Mouse (Mus musculus) macrophage (primary cell): ENCODE data around the gene Sec24c. TPM values are rescaled to one million over a fixed set of nuclear protein-coding genes. Genes with fewer than 3 reads are reported as not detected.

Source experiments
- H3K27ac ChIP-seq: fragments of 350-480 bp; formaldehyde crosslinking; 2 replicates; pipeline ENCODE4 v1.9.0; 2021
- H3K36me3 ChIP-seq: fragments of 350-480 bp; formaldehyde crosslinking; 2 replicates; pipeline ENCODE4 v1.9.0; 2021; ENCODE audit errors: inconsistent target
- H3K4me3 ChIP-seq: fragments of 350-480 bp; formaldehyde crosslinking; 2 replicates; pipeline ENCODE4 v1.9.0; 2021; ENCODE audit errors: inconsistent target
- H3K79me2 ChIP-seq: fragments of 350-480 bp; formaldehyde crosslinking; 2 replicates; pipeline ENCODE4 v1.9.0; 2021; ENCODE audit errors: inconsistent target
- WGBS: methylation state at CpG from one replicate; pipeline ENCODE4 v1.1.7; 2026; ENCODE audit warnings: inconsistent platforms; ENCODE audit not compliant: missing documents; 5-methylcytosine and 5-hydroxymethylcytosine counted together
- polyA plus RNA-seq: library from polyadenylated mRNA; stranded (reverse); fragments of 250-400 nt; gene quantifications from 3 replicates; pipeline ENCODE4 v1.2.4, GENCODE M21; 2018; ENCODE audit warnings: inconsistent platforms

Sec24c gene
- polyA plus RNA-seq, 1 experiment from 2014 or later: 43.0 TPM

DNA sequence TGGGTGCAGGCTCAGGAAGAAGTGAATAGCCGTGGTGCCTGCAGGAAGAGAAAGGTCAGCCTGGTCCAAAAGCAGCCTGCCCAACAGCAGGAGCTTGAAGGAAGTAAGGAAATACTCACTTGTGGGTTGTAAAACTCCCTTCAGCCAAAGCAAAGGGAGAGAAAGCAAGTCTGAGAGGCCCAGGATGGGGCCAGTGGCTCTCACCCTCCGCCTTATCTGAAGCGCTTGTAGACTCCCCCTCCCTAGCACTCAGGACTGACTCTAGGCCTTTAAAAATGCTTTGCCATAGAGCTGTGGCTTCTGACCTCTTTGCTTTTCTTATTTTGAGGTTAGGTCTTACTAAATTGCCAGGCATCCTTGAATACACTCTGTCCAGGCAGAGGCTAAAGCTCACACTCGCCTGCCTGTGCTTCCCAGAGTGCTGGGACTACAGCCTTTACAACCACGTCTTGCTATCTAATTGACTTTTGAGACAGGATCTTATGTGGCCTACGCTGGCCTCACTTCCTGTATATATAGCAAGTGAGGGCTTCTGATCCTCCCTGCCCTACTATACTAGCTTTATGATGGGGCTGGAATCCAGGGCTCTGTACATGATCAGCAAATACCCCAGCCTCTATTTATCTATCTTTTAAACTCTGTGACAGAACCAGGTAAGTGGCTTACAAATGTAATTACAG lies 51.7 kb downstream of the Sec24c start:
- Histone ChIP-seq H3K36me3 (peaks cover 93% of the 10 kb centered on the region), H3K4me3 (no peak overlapping the region), H3K27ac (no peak overlapping the region), H3K79me2 (peaks cover 38% of the 10 kb centered on the region)
- 88% methylated on average over 6 of the region's 6 CpGs for WGBS

DNA sequence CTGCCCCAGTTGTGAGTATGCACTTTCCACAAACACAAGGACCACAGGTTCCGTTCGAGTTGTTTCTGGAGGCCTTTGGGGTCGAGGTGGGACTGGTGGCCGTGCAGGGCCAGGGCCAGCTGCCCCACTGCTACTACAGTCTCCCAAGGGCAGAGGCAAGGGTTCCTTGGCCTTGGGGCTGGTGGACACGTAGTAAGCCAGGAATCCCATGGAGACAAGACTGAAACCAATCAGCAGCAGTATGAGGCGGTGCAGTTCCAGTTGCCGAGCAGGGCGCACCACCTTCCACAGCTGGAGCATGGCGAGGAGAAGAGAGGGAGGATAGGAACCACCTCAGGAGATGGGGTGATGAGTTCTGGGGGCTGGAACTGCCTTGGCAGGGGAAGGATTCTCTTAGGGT lies 55.8 kb downstream of the Sec24c start:
- peaks cover 52% of the 10 kb centered on the region for H3K36me3 ChIP-seq
- peak overlapping the region; percentile 95; the same call in 1 of the 2 replicates for H3K27ac ChIP-seq
- 94% methylated on average over 9 of the region's 9 CpGs for WGBS
- H3K4me3 ChIP-seq: no peak overlapping the region
- H3K79me2 ChIP-seq: peaks cover 64% of the 10 kb centered on the region

- H3K79me2 ChIP-seq: peaks cover 64% of the 10 kb centered on the region
- H3K36me3 ChIP-seq: peaks cover 42% of the 10 kb centered on the region
- 54% methylated on average over 9 of the region's 9 CpGs for WGBS
- H3K27ac ChIP-seq: peak overlapping the region; percentile 95
- H3K4me3 ChIP-seq: no peak overlapping the region
Measured at GRCm38 (mm10) chr14:20730853-20731602, 56.9 kb downstream of the Sec24c start.

- peaks cover 52% of the 10 kb centered on the region for H3K79me2 ChIP-seq
- 30% methylated on average over 12 of the region's 12 CpGs for WGBS
- H3K27ac ChIP-seq: peak overlapping the region; percentile 95
- peak overlapping the region; percentile 92 for H3K4me3 ChIP-seq
- peaks cover 22% of the 10 kb centered on the region for H3K36me3 ChIP-seq
Measured at GRCm38 (mm10) chr14:20733041-20733951, 59.2 kb downstream of the Sec24c start.

DNA sequence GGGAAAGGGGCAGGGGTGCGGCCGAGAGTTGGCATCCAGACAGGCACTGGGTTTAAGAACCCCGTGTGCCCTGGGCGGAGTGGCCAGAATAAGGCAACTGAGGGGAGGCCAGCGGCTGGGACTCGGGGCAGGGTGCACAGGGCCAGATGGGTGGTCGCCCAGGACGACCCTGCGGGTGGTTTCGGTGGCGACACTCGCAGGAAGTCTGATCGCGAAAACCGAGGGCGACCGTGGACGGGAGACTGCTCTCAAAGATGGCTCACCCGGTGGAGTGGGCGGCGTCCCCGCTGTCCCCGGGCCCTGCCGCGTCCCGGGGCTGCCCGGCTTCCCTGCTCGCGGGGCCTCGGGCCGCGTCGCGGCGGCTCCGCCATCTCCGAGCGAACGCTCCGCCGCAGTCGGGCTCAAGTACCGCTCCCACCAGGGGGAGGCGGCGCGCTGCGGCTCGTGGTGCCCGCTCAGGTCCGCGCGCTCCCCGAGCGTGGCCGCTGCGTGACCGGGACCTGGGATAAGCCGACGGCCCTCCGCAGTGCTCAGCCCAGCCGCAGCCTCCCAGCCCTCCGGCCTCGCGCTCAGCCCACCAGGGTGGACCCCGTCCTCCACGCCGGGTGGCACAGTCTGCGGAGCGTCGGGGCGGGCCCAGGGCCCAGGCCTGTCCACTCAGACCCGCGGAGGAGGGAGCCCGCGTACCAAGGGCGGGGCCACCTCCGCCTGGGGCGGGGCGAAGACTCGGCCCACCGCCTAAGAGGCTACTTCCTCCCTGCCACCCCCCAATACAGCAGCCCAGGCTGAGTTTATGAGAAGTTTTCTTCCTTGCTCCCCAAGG lies 60.1 kb downstream of the Sec24c start, which contains the start of gene Ndst2:
Gene Ndst2, minus strand, starts transcription at position 611 of the 823 bp plus-strand sequence.
- under 1% methylated on average over 72 of the region's 81 CpGs for whole genome bisulfite sequencing

DNA sequence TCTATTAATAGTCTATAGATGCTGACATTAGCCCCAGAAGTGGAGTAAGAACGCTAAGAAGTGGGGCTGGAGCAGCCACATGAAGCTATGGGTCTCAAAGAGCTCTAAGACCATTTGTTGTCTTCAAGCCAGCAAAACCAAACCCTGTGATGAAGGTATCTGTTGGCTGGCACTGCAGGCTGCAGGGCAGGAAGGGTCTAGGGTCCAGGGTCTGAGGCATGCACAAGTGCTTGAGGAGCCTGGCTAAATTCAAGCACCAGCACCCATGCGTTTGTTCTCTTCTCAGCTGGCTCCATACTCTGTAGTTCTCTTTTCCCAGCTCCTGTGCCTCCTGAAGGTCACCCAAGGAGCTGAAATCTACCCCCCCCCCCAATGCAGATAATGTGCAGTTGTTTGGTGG lies 60.9 kb downstream of the Sec24c start:
- peaks cover 15% of the 10 kb centered on the region for H3K36me3 ChIP-seq
- no peak overlapping the region; the same call in 1 of the 2 replicates for H3K4me3 ChIP-seq
- WGBS: 63% methylated on average over 2 of the region's 2 CpGs
- peaks cover 34% of the 10 kb centered on the region for H3K79me2 ChIP-seq
- peak overlapping the region; percentile 41 for H3K27ac ChIP-seq

More for the DNA sequence above, 60.1 kb downstream of the Sec24c start, which contains the start of gene Ndst2:
- Histone ChIP-seq H3K36me3 (peaks cover 17% of the 10 kb centered on the region), H3K79me2 (peaks cover 43% of the 10 kb centered on the region), H3K4me3 (peak within 1 kb of the TSS; percentile 92), H3K27ac (peak within 1 kb of the TSS; percentile 95)

DNA sequence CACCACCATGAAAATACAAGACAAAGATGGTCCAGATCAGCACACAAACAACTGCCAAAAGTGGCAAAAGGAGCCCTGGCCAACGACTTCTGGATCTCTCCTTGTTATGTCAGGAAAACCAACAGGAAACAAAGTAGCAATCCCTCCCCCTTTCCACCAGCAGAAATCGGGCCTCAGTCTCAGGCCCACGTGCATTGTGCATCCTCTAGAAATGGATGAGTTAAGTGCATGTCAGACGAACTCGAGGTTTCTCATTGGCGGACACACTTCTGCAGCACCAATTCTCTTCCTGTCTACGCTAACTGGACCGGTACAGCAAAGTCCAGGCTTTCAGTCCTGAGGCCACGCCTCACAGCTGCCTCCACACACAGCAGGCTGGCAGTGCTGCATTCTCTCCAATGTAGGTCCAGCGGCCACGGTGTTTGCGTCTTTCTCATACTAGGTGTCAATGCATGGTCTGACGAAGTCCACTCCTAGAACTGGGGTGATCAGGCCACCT lies 61.8 kb downstream of the Sec24c start:
- no peak overlapping the region for H3K27ac ChIP-seq
- WGBS: 62% methylated on average over 12 of the region's 13 CpGs
- H3K36me3 ChIP-seq: 0 out of 2 replicates have a peak, but pooled peaks cover 10% of the 10 kb centered on the region
- no peak overlapping the region for H3K4me3 ChIP-seq
- peaks cover 25% of the 10 kb centered on the region for H3K79me2 ChIP-seq

DNA sequence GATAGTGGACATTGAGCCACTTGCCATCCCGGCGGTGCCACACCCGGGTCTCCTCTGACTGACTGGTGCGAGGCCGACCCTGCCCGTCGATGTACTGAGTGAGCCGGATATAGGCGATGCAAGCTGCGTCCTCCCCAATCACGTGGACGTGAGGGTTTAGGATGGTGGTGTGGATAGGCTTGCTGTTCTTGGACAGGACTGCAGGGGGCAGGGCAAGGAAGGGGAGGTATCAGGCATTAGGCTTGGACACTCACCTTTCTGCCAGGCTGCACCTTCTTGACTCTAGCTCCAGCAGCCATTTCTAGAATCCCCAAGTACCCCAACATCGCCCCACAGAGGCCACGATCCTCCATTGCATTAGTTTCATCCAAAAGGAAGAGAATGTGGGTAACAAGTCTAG lies 63.2 kb downstream of the Sec24c start:
- H3K27ac ChIP-seq: no peak overlapping the region

GRCm38 (mm10) chr14:20738511-20738910 lies 64.4 kb downstream of the Sec24c start:
- WGBS: 92% methylated on average over 8 of the region's 8 CpGs
- Histone ChIP-seq H3K36me3 (peaks cover 14% of the 10 kb centered on the region; the same call in 1 of the 2 replicates), H3K79me2 (peaks cover 5% of the 10 kb centered on the region), H3K27ac (no peak overlapping the region), H3K4me3 (no peak overlapping the region)

More for the DNA sequence above, 63.2 kb downstream of the Sec24c start:
- WGBS: 37% methylated on average over 14 of the region's 14 CpGs
- no peak overlapping the region for H3K4me3 ChIP-seq
- peaks cover 17% of the 10 kb centered on the region for H3K79me2 ChIP-seq
- peaks cover 14% of the 10 kb centered on the region; the same call in 1 of the 2 replicates for H3K36me3 ChIP-seq

DNA sequence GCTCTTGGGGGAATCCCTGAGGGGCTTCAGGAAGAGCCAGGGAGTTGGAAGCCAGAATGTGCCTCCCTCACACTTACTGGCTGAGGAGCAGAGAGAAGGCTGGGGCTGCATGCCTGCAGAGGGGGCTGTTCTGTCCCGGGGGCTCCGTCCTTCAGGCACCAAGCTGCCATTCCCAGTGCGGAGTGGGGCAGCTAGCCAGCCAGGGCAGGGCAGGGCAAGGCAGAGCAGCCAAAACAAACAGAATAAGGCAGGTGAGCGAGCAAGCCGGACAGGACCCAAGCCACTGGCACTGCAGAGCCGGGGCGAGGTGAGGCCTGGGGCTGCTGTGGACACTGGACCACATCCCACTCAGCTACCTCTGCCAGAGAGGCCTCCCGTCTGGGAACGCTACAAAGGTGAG lies 67.2 kb downstream of the Sec24c start:
- H3K79me2 ChIP-seq: no peaks in the 10 kb centered on the region
- H3K4me3 ChIP-seq: no peak overlapping the region
- 97% methylated on average over 9 of the region's 9 CpGs for WGBS
- peaks cover 23% of the 10 kb centered on the region; the same call in 1 of the 2 replicates for H3K36me3 ChIP-seq
- no peak overlapping the region for H3K27ac ChIP-seq

GRCm38 (mm10) chr14:20743614-20744013 lies 69.5 kb downstream of the Sec24c start:
- no peak overlapping the region for H3K4me3 ChIP-seq
- WGBS: 87% methylated on average over 3 of the region's 3 CpGs
- no peaks in the 10 kb centered on the region for H3K79me2 ChIP-seq
- no peak overlapping the region for H3K27ac ChIP-seq
- H3K36me3 ChIP-seq: peaks cover 23% of the 10 kb centered on the region; the same call in 1 of the 2 replicates
